Mouse (Mus musculus): Measurements from ENCODE around the gene Gm44790.

DNA sequence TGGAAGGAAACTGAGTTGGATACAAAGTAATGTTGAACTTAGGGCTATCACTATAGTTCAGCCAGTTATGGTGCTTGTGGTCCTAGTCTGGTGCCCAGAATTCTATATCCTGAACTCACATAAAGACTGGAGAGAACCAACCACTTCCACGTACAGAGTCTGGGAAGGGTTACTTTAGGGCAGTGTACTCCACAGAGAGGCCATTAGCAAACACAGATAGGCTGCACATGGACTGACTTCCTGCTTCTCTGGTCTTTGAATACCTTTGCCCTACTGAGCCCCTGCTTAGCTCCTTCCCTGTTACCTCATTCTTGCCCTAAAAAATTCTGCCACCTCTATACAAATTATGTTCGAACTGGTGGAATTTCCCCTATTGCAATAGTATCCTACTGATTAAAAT, 26.5 kb upstream of the Gm44790 start:
- no peak for TF ChIP-seq CTCF (IDR thresholded peaks at IDR 0.05; ENCODE audit: low read depth, low read length)
- no peak for TF ChIP-seq POLR2A (IDR thresholded peaks at IDR 0.05; ENCODE audit: extremely low read depth, insufficient read depth, low read length)
